Mouse (Mus musculus) kidney, postnatal 4 days (tissue): Measurements from ENCODE around the gene D6Ertd527e.
A peak's percentile ranks its signal among the peaks of the same experiment; 100 is the strongest.
"Not testable (repeated sequence)": the region's sequence is repeated elsewhere in the genome, so short reads cannot be mapped to it uniquely, and the experiment has no call there.

Source experiments
- DNase-seq, 2 experiments: peaks; one replicate each; pipeline ENCODE4 v3.0.0; 2021; ENCODE audit warnings: mixed read lengths in 2 of 2

D6Ertd527e gene

DNA sequence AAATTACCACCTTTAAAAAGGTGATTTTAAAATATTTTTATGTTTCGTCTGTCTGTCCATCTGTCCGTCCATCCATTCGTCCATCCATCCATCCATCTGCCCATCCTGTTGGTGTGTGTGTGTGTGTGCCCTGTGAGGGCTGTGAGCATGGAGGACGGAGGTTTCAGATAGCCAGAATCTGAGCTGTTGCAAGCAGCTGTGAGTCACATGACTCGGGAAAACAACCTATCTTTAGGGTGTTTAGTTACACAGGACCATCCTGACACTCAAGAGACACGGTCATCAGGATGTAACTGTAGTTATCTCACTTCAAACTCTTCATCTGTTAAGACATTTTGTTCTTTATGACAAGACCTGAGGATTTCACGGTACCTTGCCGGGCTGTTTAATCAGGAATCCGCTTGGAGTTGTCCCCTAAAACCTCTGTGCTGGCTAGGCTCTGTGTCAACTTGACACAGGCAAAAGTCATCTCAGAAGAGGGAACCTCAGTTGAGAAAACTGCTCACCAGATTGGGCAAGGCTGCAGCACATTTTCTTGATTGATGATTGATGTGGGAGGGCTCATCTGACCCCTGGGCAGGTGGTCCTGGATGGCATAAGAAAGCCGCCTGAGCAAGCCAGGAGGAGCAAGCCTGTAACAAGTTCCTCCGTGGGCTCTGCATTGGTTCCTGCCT is at the start of gene D6Ertd527e:
D6Ertd527e (plus strand) TSS at position 624 of the 674 bp plus-strand sequence.
- no peak for DNase-seq

DNA sequence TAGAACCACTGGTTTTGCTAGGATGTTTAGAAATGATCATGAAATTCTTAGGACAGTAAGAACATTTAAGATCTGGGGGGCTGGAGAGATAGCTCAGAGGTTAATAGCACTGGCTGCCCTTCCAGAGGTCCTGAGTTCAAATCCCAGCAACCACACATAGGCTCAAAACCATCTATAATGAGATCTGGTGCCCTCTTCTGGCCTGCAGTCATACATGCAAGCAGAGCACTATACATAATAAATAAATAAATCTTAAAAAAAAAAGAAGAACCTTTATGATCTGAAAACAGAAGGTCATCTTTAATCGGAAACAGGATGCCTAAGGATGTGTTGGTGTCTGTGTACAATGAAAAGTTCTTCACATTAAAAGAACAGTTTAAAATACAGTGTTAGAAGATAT is 44.8 kb upstream of the D6Ertd527e start:
- DNase-seq: no peak

DNA sequence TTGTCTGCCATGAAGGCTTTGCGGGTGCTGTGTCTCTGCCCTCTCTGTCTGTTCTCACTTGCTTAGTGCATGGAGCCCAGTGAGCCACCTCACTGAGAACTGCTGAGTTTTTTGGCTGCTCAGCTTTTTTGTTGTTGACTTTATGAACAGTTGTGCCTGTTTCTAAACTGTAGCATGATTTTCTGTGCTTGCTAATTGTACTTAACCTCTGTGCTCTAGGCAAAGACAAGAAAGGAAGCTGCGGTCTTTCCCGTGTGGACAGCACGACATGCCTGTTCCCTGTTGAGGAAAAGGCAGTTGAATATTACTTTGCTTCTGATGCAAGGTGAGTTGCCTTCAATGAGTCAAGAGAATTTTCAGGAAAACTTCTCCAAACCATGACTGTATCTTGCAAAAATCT is 41.0 kb upstream of the D6Ertd527e start:
- no peak for DNase-seq

DNA sequence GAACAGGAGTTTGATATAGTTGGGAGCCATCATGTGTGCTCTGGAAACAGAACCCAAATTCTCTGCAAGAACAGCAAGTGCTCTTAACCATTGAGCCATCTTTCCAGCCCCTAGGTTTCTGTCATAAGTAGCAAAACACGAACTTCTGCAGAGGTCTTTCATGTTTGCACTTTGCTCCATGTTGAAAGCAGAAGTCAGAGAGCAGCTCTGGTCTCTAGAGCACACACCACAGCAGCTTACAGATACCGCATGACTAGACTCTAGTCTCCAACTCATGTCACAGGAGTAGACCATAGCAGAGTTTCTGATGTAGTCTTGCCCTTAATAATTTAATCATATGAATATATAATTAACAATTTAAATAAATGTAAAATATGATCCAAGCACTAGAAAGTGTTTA is 36.3 kb upstream of the D6Ertd527e start:
- no peak for DNase-seq

DNA sequence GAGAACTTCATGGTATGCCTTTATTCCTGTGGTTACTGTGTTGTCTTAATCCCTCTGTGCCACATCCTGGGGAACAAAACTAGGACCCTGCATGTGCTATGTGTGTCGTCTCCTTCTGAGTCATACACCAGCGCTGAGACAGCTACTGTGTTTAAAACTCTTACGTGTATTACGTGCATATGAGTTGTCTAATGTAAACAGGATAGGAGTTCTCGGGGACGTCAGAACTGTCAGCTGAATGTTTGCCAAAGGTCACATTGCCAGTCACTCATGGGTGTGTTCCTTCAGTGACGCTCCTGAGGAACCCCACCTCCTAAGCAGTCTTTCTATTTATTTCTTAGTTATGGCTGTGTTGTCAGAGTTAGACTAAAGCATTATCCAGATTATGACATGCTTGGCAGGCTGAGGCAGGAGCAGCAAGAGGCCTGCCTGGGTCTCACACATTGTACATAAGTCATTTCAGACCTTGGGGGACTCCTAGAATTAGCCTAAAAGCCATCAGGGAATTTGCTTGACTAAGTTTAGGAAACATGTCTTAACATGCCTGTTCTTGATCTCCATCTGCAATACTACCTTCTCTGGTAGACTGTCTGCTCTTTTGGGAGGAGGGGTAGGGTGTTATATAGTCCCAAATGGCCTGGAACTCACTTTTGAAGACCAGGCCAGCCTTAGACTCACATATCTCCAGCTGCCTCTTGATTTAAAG is 35.2 kb upstream of the D6Ertd527e start:
- no peak for DNase-seq

DNA sequence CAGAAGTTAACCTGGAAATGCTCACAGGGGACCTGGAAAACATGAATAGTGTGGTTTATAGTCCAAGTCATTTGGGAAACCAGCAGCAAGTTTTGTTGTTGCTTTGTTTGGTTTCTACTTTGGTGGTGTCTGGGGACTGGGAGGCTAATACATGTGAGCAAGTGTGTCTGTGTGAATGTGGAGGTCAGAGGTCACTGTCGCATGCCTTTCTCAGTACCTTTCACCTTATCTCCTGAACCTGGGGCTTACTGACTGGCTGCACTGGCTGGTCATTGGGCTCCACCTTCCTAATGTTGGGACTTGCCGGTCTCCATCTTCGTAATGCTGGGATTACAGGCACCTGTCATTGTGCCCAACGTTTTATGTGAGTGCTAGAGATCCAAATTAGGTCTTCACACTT is 33.9 kb upstream of the D6Ertd527e start:
- DNase-seq: no peak

DNA sequence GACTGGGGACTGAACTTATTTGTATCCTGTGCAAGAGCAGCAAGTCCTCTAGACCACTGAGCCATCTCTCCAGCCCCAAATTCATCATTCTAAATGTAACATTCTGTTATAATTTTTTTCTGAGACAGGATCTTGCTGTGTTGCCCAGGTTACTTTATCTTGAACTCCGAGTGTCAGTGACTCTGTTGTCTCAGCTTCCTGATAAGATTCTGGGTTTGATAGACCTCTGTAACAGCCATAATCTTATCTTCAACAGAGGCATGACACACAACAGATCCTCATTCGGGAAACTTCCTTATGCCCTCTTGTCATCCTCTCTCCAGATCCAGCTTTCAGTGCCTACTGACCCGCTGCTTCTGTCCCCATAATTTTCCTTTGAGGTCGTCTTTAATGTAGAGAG is 31.8 kb upstream of the D6Ertd527e start:
- DNase-seq: no peak

DNA sequence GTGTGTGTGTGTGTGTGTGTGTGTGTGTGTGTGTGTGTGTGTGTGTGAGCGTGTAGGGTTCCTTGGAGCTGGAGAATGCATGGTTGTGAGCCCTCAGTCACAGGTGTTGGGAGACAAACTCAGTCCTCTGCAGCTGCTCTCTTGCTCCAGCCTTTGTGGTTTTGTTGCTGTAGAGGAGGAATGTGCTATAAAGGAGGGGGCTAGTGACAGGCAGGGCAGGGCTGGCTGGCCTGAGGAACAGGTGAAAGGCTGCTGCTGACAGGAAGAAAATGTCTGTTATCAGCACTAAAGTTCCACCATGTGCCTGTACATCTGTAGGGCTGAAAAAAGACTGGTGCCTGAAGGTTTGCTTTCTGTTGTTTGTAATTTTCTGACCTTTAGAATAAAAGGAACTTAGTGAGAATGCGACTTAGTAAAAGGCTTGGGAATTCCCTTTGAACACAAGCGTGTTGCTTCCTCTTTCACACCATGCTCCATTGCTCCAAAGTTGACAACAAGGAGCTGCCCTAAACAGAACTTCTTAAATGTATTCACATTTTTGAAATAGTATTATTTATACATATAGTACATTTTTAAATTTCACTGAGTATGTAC is 29.4 kb upstream of the D6Ertd527e start:
- DNase-seq: no peak

DNA sequence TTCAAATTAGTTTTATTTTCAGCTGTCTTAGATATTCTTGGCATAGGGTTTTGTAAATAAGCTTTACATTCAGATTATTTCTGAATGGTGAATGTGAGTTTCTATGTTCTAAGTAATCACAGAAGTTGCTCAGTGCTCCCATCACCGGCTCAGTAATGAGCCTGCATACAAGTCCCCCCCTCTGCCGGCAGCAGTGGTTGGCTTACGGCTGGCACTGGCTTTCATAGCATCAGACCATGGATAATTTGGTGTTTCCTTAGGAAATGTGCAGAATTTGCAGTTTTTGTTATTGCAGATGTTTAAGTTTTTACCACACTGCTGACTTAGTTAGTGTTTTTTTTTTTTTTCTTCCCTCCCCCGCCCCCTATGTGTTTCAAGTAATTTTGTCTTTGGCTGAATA is 25.1 kb upstream of the D6Ertd527e start:
- no peak for DNase-seq

DNA sequence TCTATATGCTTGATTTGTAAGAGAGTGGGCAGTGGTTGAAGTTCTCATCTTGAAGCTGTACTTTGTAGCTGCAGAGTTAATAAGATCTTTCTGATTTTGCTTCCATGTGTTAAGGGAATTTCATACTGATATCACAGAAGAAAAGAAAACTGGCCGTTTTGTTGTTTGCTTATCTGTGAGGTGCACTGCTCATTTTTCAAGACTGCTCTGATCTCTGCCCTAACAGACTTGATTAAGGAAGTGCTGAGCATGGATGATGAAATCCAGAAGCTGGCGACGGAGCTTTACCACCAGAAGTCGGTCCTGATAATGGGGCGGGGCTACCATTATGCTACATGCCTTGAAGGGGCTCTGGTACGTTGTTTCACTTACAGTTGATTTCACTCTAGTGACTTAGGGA is 19.5 kb upstream of the D6Ertd527e start:
- DNase-seq: no peak

DNA sequence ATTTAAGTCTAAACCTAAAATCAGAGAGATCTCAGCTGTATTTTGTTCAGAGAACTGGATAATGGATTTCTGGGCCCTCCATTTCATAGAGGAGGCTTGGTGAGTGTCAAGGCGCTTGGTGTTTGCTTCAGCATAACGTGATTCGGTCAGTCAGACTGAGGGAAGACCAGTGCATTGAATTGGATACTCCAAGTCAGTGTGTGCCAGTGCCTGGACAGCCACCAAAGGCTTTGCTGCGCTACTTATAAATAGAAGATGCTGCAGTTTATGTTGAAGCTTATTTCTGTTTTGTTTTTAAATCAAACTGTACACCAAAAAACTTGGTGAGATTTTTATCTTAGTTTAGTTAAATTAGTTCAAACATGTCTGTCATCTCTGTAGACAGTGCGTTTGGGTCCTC is 16.2 kb upstream of the D6Ertd527e start:
- DNase-seq: no peak

DNA sequence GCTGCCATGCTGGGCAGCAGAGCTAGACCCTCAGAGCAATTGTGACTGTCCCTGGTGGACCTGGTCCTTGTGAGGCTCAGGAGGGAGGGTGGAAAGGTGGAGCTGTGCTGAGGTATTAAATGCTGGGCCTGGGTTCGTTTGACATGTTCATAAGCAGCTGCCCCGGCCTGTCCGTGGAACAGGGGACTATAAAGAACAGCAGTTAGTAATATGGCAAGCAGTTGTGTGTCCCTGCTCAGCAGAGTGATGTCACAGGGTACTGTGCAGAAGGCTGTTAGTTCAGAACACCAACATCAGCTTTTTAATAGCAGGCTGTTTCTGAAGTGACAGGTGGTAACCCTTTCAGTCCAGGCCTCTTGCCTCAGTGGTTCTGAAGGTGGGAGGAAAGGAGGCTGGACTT is 13.7 kb upstream of the D6Ertd527e start:
- DNase-seq: no peak

DNA sequence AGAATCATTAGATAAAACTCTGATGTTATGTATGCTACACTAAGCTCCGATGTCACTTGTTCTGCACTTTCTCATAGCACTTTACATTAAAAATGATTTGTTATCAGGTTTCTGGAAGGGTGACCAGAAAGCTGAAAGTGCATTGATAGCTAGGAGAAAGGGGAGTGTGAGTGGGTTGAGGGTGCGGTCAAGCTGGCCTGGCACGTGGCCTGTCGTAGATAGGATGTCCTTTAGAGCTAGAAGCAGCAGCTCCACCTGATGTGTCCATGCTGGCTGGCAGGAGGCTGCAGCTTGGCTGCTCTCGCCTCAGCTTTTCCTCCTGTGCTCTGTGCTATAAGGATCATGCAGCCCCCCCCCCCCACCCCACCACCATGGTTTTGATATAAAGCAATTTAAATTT is 12.1 kb upstream of the D6Ertd527e start:
- DNase-seq: no peak

DNA sequence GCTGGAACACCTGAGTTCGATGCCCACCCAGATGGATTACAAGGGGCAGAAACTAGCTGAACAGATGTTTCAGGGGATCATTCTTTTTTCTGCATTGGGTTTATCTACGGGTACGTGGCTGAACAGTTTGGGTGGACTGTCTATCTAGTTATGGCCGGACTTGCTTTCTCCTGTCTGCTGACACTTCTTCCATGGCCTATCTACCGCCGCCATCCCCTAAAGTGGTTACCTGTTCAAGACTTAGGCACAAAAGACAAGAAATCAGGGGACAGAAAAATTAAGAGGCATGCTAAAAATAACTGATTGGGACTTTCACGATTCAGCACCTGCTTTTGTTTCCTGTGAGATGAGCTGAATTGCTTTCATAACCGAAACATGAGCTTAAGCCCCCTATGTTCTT is 10.9 kb upstream of the D6Ertd527e start:
- DNase-seq: not testable (repeated sequence)

DNA sequence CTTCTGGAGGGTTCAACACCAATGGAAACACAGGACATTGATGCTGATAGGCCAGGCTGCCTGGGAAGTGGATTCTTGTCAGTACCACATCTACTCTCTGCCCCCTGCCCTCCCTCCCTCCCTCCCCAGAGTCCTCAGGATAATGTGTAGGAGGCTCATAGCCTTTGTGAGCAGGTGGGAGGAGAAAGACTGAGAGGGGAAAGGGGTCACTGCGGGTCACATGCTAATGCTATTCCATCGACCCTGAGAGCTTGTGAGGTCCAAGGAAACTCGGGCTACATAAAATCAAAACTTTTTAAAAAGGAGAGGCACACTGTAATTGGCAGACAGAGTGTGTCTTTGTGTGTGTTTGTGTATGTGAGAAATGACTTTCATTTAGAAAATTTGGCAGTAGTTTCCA is 5.3 kb upstream of the D6Ertd527e start:
- no peak for DNase-seq

DNA sequence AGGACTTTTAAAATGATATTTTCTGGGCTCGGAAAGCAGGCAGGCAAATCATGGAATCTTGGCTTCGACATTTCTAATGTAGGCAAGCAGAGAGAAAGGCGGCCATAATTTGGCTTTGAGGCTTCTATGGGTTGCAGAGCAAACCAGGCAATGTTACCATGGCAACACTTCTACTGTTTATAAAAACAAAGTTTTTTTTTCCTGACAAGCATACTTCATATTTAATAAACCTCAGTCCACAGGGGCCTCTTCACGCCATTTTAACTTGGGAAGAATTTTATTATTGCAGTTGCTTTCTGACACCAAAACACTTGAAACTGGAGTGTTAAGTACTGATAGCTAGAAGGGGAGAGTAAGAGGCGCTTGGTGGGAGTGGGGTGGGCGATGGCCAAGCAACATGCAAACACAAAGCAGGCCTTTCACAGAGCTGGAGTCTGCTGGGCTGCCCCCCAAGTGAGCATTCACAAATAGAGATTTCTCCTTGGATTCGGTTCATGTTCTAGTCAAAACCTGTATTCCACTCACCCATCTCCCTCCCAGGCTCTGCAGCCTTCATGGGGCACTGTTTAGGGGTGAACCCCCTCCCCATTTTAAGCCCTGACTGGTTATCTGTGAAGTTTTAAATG is 4.8 kb upstream of the D6Ertd527e start:
- no peak for DNase-seq

DNA sequence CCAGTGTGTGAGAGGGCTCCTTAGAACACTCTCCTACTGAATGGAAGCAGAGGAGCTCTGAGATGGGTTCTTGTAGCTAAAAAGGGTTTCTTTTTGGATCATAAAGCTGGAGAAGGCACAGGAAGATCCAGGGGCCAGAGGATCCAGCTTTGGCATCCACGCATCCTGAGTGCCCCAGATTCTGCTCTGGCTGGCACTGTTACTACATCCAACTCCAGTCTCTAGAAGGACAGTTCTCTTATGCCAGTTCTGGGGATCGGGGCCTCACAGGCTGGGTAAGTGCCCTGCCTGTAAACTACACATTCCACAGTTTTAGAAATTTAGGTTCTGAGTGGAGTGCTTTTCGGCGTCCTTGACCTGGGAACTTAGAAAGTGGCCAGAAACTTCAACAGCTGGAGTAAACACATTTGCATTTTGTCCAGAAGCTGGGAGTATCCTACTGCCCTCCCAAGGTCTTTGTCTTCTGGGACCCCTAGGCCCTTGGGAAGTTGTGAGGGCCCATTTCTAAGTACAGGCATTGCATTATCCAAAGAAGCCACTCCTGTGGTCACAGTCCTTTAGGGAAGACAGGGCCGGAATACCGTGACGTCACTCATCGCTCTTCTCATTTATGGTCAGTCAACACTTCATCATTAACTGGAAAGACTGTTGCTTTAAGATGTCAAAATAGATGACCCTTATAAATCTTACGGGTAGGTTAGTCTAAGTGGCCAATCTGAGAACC is 4.1 kb upstream of the D6Ertd527e start:
- no peak for DNase-seq

DNA sequence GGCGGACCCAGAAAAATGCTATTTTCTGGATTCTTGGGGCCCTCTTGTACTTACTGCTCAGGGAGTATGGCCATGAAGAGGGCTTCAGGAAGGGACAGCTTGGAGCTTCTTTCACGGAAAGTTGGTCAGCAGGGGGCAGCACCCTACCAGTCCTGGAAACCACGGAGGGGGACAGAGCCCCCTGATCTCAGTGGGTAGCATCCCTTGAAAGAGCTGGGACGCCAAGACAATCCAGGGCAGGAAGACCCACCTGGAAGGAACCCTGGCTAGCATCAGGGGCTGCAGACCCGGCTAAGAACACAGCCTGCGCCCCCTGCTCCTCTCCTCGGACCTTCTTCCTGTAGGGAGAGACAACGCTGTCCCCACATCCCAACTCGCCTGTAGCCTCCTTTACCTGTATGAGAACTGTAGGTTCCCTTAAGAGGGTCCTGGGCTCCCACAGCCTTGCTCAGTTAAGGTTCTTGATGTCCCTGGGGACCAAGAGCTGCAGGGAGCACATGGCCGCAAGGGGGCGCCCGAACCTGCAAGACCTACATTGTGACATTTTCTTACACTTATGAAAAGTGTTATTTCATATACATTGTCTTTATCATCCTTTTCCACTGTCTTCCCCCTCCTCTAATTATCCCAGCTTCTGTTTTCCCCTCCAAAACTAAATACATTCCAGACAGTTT is 3.1 kb upstream of the D6Ertd527e start:
- peak; percentile 94 to 95 for DNase-seq

DNA sequence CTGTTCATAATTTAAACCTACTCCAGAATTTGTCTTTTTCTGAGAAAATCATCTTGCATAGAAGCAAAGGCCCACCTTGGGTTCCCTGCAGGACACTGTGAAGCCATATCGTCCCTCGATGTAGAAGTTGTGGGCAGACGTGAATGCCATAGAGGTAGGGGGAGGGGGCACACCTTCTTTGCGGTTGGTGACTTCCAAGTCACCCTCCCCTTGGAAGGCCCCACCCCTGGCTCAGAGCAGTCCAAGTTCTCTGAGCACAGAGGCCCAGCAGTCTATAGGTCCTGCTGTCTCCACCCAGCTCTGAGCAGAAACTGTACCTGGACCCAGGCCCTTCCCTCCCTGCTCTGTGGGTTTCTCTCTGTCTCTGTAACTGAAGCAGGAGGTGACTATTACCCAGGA is 2.6 kb upstream of the D6Ertd527e start:
- peak in 1 of 2 experiments; percentile 29 for DNase-seq

DNA sequence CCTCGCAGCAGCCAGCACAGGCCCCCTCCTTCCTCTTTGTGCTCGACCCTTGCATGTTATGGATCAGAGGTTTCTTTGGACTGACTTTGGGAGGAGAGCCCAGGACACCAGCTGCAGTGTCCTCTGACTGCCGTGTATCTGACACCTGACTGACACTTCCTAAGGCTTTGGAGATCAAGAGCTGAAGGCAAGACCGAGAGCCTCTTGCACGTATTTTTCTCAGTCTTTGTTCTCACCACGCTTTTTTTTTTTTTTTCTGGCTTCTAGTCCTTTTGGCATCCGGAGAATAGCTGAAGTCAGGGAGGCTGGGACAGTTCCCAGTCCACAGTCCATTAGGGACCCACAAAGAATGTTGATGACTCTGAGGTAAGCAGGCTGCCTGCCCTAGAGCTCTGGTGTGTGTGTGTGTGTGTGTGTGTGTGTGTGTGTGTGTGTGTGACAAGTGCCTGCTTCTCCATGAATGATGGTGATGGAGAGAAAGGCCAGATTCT is 2.1 kb upstream of the D6Ertd527e start:
- peak in 1 of 2 experiments; percentile 43 for DNase-seq

DNA sequence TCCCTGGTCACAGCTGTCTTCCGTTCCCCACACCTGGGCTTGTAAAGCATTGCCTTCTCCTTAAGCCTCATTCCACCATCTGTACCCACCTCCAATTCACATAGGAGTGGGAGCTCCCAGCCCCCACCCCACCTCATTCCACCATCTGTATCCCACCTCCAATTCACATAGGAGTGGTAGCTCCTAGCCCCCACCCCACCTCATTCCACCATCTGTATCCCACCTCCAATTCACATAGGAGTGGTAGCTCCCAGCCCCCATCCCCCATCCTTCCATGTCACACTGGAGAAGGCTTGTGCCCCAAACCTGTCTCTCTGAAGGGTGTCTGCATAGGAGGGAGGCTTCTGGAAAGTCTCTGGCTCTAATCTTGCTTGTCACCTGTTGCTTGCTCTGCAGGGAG is 1.2 kb upstream of the D6Ertd527e start:
- no peak for DNase-seq

DNA sequence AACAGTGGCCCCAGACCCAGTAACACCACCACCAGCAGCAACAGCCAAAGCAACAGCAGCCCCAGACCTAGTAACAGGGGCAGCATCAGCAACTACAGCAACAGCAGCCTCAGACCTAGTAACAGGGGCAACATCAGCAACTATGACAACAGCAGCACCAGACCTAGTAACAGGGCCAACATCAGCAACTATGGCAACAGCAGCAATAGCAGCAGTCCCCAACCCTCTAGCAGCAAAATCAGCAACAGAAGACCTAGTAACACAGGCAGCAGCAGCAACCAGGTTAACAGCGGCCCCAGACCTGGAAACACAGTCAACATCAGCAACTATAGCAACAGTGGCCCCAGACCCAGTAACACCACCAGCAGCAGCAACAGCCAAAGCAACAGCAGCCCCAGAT is 6.9 kb downstream of the D6Ertd527e start:
- DNase-seq: no peak
